Mouse (Mus musculus): ENCODE measurements around the gene Rnf144a.
A peak's percentile ranks its signal among the peaks of the same experiment; 100 is the strongest.
"Not testable (repeated sequence)": the region's sequence is repeated elsewhere in the genome, so short reads cannot be mapped to it uniquely, and the experiment has no call there.

Gene Rnf144a

GRCm38 (mm10) chr12:26415104-26415771, at the start of gene Rnf144a:
Gene Rnf144a, minus strand, starts transcription at chr12:26415254.
- DNase-seq = peak; percentile 85

DNA sequence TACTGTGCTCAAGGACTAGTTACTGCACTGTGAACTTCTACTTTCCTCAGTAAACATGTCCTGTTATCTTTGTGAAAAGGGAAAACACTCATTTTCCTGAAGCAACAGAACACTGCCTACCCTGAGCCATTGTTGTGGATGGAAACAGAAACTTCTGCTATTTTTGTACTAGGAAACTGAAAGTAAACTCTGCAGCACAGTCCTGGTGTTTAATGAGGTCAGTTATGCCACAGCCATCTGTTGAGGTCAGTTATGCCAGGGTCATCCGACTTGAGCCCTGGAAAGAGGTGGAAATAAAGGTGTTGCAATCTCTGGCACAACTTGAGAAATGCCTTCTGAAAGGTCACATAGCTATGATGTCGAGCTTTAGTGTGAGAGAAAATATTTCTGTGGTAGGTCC, 45.0 kb upstream of the Rnf144a start:
- no peak for DNase-seq

- peak; percentile 67 for DNase-seq
Measured at GRCm38 (mm10) chr12:26456028-26456698, 41.1 kb upstream of the Rnf144a start, which contains the start of gene Rsad2. Gene Rsad2, minus strand, starts transcription at chr12:26456452.

- no peak for DNase-seq
Measured at GRCm38 (mm10) chr12:26454682-26455081, 39.6 kb upstream of the Rnf144a start.

GRCm38 (mm10) chr12:26452951-26453350, 37.9 kb upstream of the Rnf144a start:
- no peak for DNase-seq

GRCm38 (mm10) chr12:26451150-26451549, 36.1 kb upstream of the Rnf144a start:
- DNase-seq = no peak

- DNase-seq = no peak
Measured at GRCm38 (mm10) chr12:26449483-26449882, 34.4 kb upstream of the Rnf144a start.

DNA sequence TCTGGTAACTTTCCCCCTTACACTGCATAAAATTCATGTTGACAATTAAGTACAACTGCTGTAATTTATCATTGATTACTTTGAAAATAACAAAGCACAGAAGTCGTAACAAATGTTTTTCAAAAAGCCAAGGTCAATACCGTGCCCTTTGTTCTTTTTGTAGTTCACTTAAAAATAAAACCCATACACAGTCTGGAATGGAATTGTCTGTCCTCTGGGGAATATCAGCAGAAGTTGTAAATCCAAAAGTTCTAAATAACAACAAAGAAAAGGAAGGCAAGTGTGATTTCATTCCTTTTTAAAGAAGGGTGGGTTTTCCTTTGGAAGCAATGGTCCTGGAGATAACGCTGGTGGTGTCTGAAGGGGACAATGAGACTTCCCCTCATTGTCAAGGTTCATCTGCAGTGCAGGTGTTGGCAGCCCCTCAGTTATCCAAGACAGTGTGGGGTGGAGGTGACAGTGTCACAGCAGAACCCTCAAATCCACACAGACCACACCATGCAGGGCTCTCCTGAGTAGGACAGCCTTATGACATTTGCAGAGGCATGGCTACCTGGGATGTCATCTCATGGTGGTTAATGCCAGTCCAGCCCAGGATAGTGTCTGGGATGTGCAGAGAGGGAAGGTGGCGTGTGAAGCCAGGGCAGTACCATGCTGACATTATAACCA, 31.5 kb upstream of the Rnf144a start:
- DNase-seq = no peak

DNA sequence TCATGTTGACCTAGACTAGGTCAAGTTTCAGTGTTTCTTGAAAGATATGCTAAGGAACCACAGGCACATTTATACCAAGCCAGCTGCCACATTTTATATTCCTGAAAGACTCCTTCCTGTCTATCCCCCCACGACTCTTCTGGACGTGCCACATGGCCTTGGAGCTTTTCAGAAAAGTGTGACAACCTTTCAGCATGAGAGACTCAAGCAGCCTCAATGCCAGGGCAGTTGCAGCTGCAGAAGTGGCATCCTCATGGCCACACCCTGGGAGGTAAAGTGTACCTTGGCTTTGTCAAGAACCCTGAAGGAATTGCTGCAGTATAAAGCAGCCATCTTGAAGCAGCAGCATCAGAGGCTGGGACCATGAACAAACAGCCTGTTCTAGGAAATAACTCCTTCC, 29.5 kb upstream of the Rnf144a start:
- no peak for DNase-seq

DNA sequence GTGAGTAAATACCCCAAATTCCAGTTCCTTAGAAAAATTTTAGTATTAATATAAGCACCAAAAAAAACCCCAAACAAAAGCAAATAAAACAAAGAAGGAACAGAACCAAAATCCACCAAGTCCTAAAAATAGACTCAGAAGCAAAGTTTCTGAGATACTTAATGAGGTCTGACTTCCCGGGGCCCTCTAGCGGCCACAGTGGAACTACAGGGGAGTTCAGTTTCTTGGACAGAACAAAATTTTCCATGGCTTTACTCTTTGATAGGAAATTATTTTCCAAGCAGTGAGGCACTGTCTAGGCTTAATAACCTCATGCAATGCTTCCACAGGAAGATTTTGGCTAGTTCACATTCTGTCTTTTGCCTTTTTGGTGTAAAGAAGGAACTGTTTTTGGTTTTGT, 29.0 kb upstream of the Rnf144a start:
- DNase-seq = peak; percentile 71

GRCm38 (mm10) chr12:26439366-26439765, 24.3 kb upstream of the Rnf144a start:
- no peak for DNase-seq

- no peak for DNase-seq
Measured at GRCm38 (mm10) chr12:26437950-26438349, 22.9 kb upstream of the Rnf144a start.

DNA sequence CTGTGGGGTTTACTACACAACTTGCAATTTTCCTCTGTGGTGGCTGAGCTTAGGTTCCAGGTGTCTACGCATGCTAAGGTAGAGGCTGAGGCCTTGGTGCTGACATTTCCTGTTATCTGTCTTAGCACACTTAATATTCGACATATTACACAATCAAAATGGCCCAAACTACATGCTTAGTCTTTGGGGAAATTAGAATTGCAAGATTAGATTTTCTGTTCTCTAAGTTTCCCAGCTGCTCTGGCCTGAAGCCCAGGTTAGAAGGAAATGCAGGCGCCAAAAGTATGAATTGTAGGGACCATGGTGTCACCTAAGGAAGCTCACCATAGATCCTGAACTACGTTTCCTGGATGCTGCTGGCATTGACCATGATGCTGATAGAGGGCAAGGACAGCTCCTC, 21.3 kb upstream of the Rnf144a start:
- DNase-seq = no peak

GRCm38 (mm10) chr12:26428771-26429170, 13.7 kb upstream of the Rnf144a start:
- DNase-seq = not testable (repeated sequence)

DNA sequence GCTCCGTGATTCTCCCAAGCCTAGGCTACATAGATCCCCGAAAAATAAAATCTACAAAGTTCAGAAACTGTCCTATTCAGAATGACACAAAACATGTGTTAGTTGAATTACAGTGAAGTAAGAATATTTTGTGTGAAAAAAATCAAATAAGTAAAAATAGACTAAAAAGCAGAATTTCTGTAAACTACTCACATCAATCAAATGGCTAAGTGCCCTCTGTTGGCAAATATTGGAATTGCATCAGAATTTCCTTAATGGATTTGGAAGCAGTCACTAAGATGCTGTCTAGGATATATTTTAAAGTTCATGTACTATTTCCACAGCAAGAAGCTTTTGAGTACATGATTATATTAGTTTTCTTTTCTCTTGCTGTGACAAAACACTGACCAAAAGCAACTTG, 9.8 kb upstream of the Rnf144a start:
- DNase-seq = no peak

GRCm38 (mm10) chr12:26418322-26418721, 3.3 kb upstream of the Rnf144a start:
- no peak for DNase-seq

DNA sequence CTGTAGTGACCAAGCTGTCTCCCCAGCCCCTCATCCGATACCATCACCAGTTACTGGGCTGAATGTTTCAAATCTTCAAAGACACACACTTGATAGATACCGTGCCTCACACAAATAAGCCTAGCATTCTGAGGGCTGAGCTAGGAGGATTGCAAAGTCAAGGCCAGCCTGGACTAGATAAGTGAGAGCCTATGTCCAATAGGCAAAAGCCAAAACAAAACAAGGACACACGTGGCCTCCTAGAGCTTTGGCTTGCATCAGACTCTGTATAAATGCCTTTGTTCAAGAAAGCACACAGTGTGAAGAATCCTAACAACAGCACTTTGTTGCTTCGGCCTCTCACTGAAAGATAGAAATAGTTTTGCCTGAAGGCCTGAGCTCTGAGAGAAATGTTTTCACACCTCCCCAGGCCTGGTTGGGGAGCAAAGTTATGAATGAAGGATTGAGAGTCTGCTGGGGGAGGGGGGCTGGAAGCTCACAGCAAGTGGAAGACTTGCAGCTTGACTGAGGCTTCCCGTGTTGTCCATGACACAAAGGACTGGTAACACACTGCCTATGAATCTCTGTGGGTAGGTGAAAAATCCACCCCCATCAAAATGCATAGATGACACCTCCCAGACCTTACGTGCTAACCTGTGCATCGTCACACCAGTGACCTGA, 1.7 kb upstream of the Rnf144a start:
- no peak for DNase-seq

- peak; percentile 15 for DNase-seq
Measured at GRCm38 (mm10) chr12:26414451-26415103, 477 bp downstream of the Rnf144a start.

DNA sequence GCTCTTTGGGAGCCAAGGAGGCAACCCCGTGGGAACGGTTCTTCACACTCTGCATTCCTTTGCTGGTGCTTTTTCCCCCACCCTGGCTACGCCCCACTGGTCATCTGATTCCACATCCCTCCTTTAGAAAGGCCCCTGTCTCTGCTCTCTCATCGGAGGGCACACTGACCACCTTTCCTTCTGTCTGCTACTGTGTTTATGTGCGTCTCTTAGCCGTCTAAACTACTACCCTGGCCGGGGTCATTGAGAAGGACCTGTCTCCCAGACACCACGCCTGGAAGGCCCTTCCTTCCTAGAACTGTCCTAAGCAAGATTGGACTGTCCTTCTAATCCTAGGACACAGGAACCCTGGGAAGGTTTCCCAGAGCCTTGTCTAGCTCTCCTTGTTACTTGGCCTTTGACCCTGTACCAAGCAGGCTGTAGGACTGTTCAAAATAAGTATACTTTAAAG, 1.1 kb downstream of the Rnf144a start:
- DNase-seq = no peak

GRCm38 (mm10) chr12:26412802-26413201, 2.3 kb downstream of the Rnf144a start:
- DNase-seq = no peak

- no peak for DNase-seq
Measured at GRCm38 (mm10) chr12:26411841-26412450, 3.1 kb downstream of the Rnf144a start.

- no peak for DNase-seq
Measured at GRCm38 (mm10) chr12:26410443-26410842, 4.6 kb downstream of the Rnf144a start.

Data from liver (tissue).